Mouse (Mus musculus) heart, adult 2 months (tissue): ENCODE data around the gene Rnf208.

Experiments used
- CTCF ChIP-seq: fragments of 200-600 bp; IDR thresholded peaks from 2 replicates; pipeline ENCODE4 v1.8.1; 2022; ENCODE audit warnings: antibody characterized with exemption, mild to moderate bottlenecking, moderate library complexity
- EP300 ChIP-seq: fragments of 200-500 bp; IDR thresholded peaks from 2 replicates; pipeline ENCODE4 v1.6.1; 2011; ENCODE audit warnings: low read depth, low read length, control low read depth; ENCODE audit not compliant: insufficient read depth
- POLR2A ChIP-seq: fragments of 200-500 bp; IDR thresholded peaks from 2 replicates; pipeline ENCODE4 v1.6.1; 2011; ENCODE audit warnings: mild to moderate bottlenecking, low read depth, low read length, control low read depth; ENCODE audit not compliant: insufficient read depth

DNA sequence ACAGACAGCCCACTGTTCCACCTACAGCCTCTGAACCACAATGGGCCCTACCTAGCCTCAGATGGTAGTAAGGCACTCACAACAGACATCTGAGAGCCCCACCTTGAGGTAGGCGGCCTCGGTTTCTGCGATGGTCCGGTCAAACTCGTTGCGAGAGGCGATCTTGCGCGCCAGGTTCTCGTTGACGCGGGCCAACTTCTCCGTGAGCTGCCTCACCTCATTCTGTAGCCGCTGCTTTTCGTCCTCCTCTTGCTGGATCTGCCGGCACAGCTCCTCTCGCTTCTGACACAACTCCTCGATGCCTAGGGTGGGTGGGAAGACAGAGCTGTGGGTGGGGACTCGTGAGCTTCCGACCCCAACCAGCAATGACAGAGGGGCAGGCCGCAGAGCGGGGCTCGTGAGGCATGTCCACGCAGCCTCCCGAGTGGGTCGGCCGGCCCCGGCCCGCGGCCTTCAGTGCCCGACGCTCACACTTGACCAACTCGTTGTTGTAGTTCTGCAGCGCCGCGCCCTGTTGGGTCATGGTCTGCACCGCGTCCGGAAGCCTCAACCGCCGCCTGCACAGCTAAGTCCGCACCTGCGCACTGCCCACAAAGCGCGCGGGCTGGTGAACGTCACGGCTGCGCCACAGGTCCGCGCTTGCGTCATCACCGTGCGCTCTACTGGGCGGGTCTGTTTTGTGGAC, 29.9 kb downstream of the Rnf208 start, which contains the start of the genes Ssna1 and Anapc2:
- TF ChIP-seq EP300 = peak; percentile 83
- TF ChIP-seq CTCF = peak; percentile 61
- TF ChIP-seq POLR2A = peak; percentile 88
